Mouse (Mus musculus) E14TG2a.4 (cell line): ENCODE measurements around the gene Zfp111.

Experiments
- CTCF ChIP-seq: conservative IDR thresholded peaks from 2 replicates; pipeline ENCODE4 v1.5.1; 2014; ENCODE audit warnings: low read length
- NANOG ChIP-seq: IDR thresholded peaks from 2 replicates; pipeline ENCODE4 v1.6.1; 2014; ENCODE audit warnings: borderline replicate concordance, low read length, mixed read lengths

DNA sequence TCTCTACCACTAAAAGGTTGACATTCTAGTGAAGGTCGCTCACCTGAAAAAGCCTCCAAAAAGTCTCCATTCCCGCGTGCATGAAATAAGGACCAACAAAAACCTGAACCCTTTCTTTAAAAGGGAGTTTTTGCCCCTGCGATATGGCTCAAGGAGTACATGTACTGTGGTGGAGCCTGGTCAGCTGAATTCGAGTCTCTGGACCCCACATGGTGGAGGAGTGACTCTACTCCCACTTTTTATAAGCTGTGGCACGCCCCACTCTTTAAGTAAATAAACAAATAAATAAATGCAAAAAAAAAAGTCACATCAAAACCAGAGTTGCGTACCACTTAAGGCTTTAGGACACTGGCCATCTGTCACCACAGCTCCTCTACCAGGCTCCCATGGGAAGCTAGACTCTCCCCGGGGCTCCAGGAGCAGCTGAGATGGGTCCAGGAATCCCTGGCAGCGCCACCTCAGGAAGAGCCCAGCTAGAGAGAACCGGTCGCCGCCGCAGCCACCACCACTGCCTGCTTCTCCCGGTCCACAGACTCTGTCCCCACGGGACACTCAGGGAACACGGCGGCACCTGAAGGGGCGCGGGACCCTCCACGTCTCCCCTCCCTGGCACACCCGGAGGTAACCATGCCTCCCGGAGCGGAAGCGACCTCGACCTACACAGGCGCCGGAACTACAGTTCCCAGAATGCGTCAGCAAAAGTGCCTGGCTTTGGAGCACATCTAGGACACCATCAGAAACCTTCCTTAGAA, 26.0 kb upstream of the Zfp111 start, which contains the start of gene Zfp109:
- TF ChIP-seq CTCF: no peak
- TF ChIP-seq NANOG: no peak
